Mouse (Mus musculus) erythroblast, embryonic 14.5 days (primary cell): ENCODE results near the gene Selenop. TPM values are rescaled to one million over a fixed set of nuclear protein-coding genes. Genes with fewer than 3 reads are reported as not detected.

ENCODE experiments used
- H3K27me3 ChIP-seq: 2 replicates; pipeline ENCODE4 v1.6.1; 2012; ENCODE audit warnings: inconsistent platforms; ENCODE audit not compliant: control insufficient read depth
- H3K36me3 ChIP-seq: 2 replicates; pipeline ENCODE4 v1.6.1; 2012; ENCODE audit warnings: mild to moderate bottlenecking, inconsistent platforms; ENCODE audit not compliant: control insufficient read depth
- H3K4me1 ChIP-seq: 2 replicates; pipeline ENCODE4 v1.6.1; 2012; ENCODE audit warnings: inconsistent platforms; ENCODE audit not compliant: control insufficient read depth
- H3K4me3 ChIP-seq: replicated peaks from 2 replicates; pipeline ENCODE3; 2012; ENCODE audit warnings: moderate library complexity, mild to moderate bottlenecking, inconsistent platforms
- H3K9me3 ChIP-seq: 2 replicates; pipeline ENCODE4 v1.6.1; 2012; ENCODE audit warnings: low read length, inconsistent platforms, mixed read lengths; ENCODE audit not compliant: control insufficient read depth
- GATA1 ChIP-seq: IDR thresholded peaks from 2 replicates; pipeline ENCODE4 v1.6.1; 2012; ENCODE audit warnings: low read length, inconsistent platforms, mixed read lengths
- TAL1 ChIP-seq: IDR thresholded peaks from 3 replicates; pipeline ENCODE4 v1.6.1; 2012; ENCODE audit warnings: low read length, inconsistent platforms, mixed read lengths
- polyA plus RNA-seq: library from polyadenylated mRNA; stranded (reverse); fragments of >175 nt; gene quantifications from 2 replicates; pipeline ENCODE4 v1.2.3, GENCODE M21; 2012

The Selenop gene
- polyA plus RNA-seq, 1 experiment = 0.26 TPM

- no peaks in the 10 kb centered on the region for H3K27me3 ChIP-seq
- TF ChIP-seq TAL1 (no peak), GATA1 (no peak)
- H3K4me1 ChIP-seq = no peaks in the 10 kb centered on the region
- peaks cover 3% of the 10 kb centered on the region; the same call in 1 of the 2 replicates for H3K9me3 ChIP-seq
- H3K4me3 ChIP-seq = no peak overlapping the region
- no peaks in the 10 kb centered on the region; the same call in 1 of the 2 replicates for H3K36me3 ChIP-seq
These were observed 51.6 kb downstream of the Selenop start for GRCm38 (mm10) chr15:3319929-3320328.

- H3K4me1 ChIP-seq = no peaks in the 10 kb centered on the region
- TF ChIP-seq GATA1 (no peak), TAL1 (no peak)
- peaks cover 3% of the 10 kb centered on the region; the same call in 1 of the 2 replicates for H3K9me3 ChIP-seq
- no peaks in the 10 kb centered on the region; the same call in 1 of the 2 replicates for H3K36me3 ChIP-seq
- H3K4me3 ChIP-seq = no peak overlapping the region
- H3K27me3 ChIP-seq = no peaks in the 10 kb centered on the region
These were observed 54.7 kb downstream of the Selenop start for GRCm38 (mm10) chr15:3323041-3323440.

Other genes starting within 250 kb of the Selenop start
- gene Ccdc152, start 35.0 kb downstream of the Selenop start, polyA plus RNA-seq = not detected in 2 replicates